Mouse (Mus musculus) stomach, postnatal 0 days (tissue): ENCODE measurements around the gene Pdap1. TPM values are rescaled to one million over a fixed set of nuclear protein-coding genes. Genes with fewer than 3 reads are reported as not detected.

Experiments
- ATAC-seq: fragments of 200-750 bp; cut with Nextera tagmentation; 2 replicates; pipeline ENCODE4 v1.8.0; 2017; ENCODE audit not compliant: low FRiP score, low TSS enrichment
- DNase-seq: peaks from one replicate; pipeline ENCODE4 v3.0.0-alpha.2; 2016; ENCODE audit warnings: low spot score
- H3K27ac ChIP-seq: fragments of 300-500 bp; sonication (generic); replicated peaks from 2 replicates; pipeline ENCODE4 v1.5.1; 2014; ENCODE audit warnings: mild to moderate bottlenecking, control low read depth
- H3K27me3 ChIP-seq: fragments of 300-500 bp; sonication (generic); 2 replicates; pipeline ENCODE4 v1.6.1; 2014; ENCODE audit warnings: low read length; ENCODE audit not compliant: control insufficient read depth, insufficient read depth
- H3K36me3 ChIP-seq: fragments of 300-500 bp; sonication (generic); 2 replicates; pipeline ENCODE4 v1.6.1; 2014; ENCODE audit warnings: low read length, mixed read lengths; ENCODE audit not compliant: control insufficient read depth, insufficient read depth
- H3K4me1 ChIP-seq: fragments of 300-500 bp; sonication (generic); replicated peaks from 2 replicates; pipeline ENCODE4 v1.6.1; 2014; ENCODE audit warnings: antibody characterized with exemption; ENCODE audit not compliant: control insufficient read depth, insufficient read depth
- H3K4me2 ChIP-seq: fragments of 300-500 bp; sonication (generic); replicated peaks from 2 replicates; pipeline ENCODE4 v1.6.1; 2014; ENCODE audit warnings: low read depth, mild to moderate bottlenecking, control low read depth, moderate library complexity
- H3K4me3 ChIP-seq: fragments of 300-500 bp; sonication (generic); 2 replicates; pipeline ENCODE4 v1.5.1; 2014; ENCODE audit warnings: low read depth, low read length, control low read depth
- H3K9ac ChIP-seq: fragments of 300-500 bp; sonication (generic); 2 replicates; pipeline ENCODE4 v1.6.1; 2014; ENCODE audit warnings: mild to moderate bottlenecking, low read length, control low read depth, mixed read lengths
- H3K9me3 ChIP-seq: fragments of 300-500 bp; sonication (generic); 2 replicates; pipeline ENCODE4 v1.6.1; 2016; ENCODE audit warnings: low read length; ENCODE audit not compliant: control insufficient read depth
- CTCF ChIP-seq: IDR thresholded peaks from 2 replicates; pipeline ENCODE4 v1.5.1; 2016; ENCODE audit warnings: antibody characterized with exemption, low read depth, mild to moderate bottlenecking, moderate library complexity
- EP300 ChIP-seq: optimal IDR thresholded peaks from 2 replicates; pipeline ENCODE3; 2016; ENCODE audit warnings: antibody characterized with exemption
- WGBS: fragments of 180-500 bp; shearing (Covaris S2); extraction: QIAGEN DNeasy Blood & Tissue Kit; methylation state at CpG from one replicate; pipeline ENCODE4 v1.1.7; 2014; 5-methylcytosine and 5-hydroxymethylcytosine counted together
- polyA plus RNA-seq: library from polyadenylated mRNA; unstranded; fragments of >200 nt; fragmentation: Nextera tagmentation; extraction: Ambion mirVana; gene quantifications from 2 replicates; pipeline ENCODE4 v1.2.1, GENCODE M21; 2015

Gene Pdap1
- 51.1 and 62.0 TPM in 2 replicates for polyA plus RNA-seq

- Histone ChIP-seq H3K4me2 (peak within 1 kb of the TSS; percentile 74), H3K9me3 (no peaks in the 10 kb centered on the region), H3K9ac (peak within 1 kb of the TSS; percentile 88), H3K27me3 (no peaks in the 10 kb centered on the region), H3K4me3 (peak within 1 kb of the TSS; percentile 87), H3K27ac (peak within 1 kb of the TSS; percentile 78), H3K36me3 (peaks cover 22% of the 10 kb centered on the region), H3K4me1 (no peaks in the 10 kb centered on the region; the same call in 1 of the 2 replicates)
- peak; percentile 95 for DNase-seq
- WGBS, result under 1% methylated on average over 84 of the region's 84 CpGs
- peak; percentile 97 for TF ChIP-seq EP300
- TF ChIP-seq CTCF, result no peak; the same call in 1 of the 2 replicates
- peak; percentile 93 for ATAC-seq
Observed at GRCm38 (mm10) chr5:145139571-145140519, at the start of gene Pdap1, which contains the start of gene Bud31. Gene Pdap1, minus strand, starts transcription at chr5:145140238. Gene Bud31, plus strand, starts transcription at chr5:145140362.

- DNase-seq (no peak), ATAC-seq (no peak)
- no peak overlapping the region for H3K4me2 ChIP-seq
- H3K27ac ChIP-seq, result no peak overlapping the region
- H3K27me3 ChIP-seq, result no peaks in the 10 kb centered on the region
- H3K9ac ChIP-seq, result no peak overlapping the region
- H3K9me3 ChIP-seq, result no peaks in the 10 kb centered on the region
- no peak overlapping the region for H3K4me3 ChIP-seq
- H3K36me3 ChIP-seq, result peaks cover 10% of the 10 kb centered on the region; the same call in 1 of the 2 replicates
- TF ChIP-seq EP300 (no peak), CTCF (no peak)
- 79% methylated on average over 6 of the region's 6 CpGs for WGBS
- H3K4me1 ChIP-seq, result peaks cover 5% of the 10 kb centered on the region; the same call in 1 of the 2 replicates
Observed at GRCm38 (mm10) chr5:145189416-145189815, 49.4 kb upstream of the Pdap1 start.

GRCm38 (mm10) chr5:145185244-145185643 is 45.2 kb upstream of the Pdap1 start:
- no peak for TF ChIP-seq EP300
- no peak for TF ChIP-seq CTCF
- H3K4me3 ChIP-seq, result no peak overlapping the region
- H3K4me1 ChIP-seq, result peaks cover under 1% of the 10 kb centered on the region; the same call in 1 of the 2 replicates
- H3K36me3 ChIP-seq, result peaks cover 27% of the 10 kb centered on the region
- H3K4me2 ChIP-seq, result no peak overlapping the region
- no peak overlapping the region for H3K9ac ChIP-seq
- DNase-seq (no peak), ATAC-seq (no peak)
- H3K27me3 ChIP-seq, result no peaks in the 10 kb centered on the region
- no peaks in the 10 kb centered on the region for H3K9me3 ChIP-seq
- 86% methylated on average over 2 of the region's 2 CpGs for WGBS
- H3K27ac ChIP-seq, result no peak overlapping the region

- Histone ChIP-seq H3K27me3 (no peaks in the 10 kb centered on the region), H3K4me1 (no peaks in the 10 kb centered on the region), H3K27ac (no peak overlapping the region), H3K36me3 (peaks cover 39% of the 10 kb centered on the region), H3K9me3 (no peaks in the 10 kb centered on the region), H3K9ac (no peak overlapping the region), H3K4me3 (no peak overlapping the region), H3K4me2 (no peak overlapping the region)
- WGBS, result 84% methylated on average over 18 of the region's 18 CpGs
- TF ChIP-seq CTCF, result no peak
- TF ChIP-seq EP300, result no peak
- ATAC-seq, result no peak
- no peak for DNase-seq
Observed at GRCm38 (mm10) chr5:145178461-145178980, 38.5 kb upstream of the Pdap1 start.

GRCm38 (mm10) chr5:145167306-145167661 is 27.2 kb upstream of the Pdap1 start:
- H3K4me1 ChIP-seq, result 0 out of 2 replicates have a peak, but pooled peaks cover 5% of the 10 kb centered on the region
- TF ChIP-seq EP300 (no peak), CTCF (no peak)
- H3K27ac ChIP-seq, result peak overlapping the region; percentile 81
- ATAC-seq (peak; percentile 49), DNase-seq (no peak)
- H3K9ac ChIP-seq, result peak overlapping the region; percentile 98
- 0% methylated on average over 27 of the region's 28 CpGs for WGBS
- H3K9me3 ChIP-seq, result no peaks in the 10 kb centered on the region
- H3K36me3 ChIP-seq, result peaks cover 3% of the 10 kb centered on the region; the same call in 1 of the 2 replicates
- no peaks in the 10 kb centered on the region for H3K27me3 ChIP-seq
- peak overlapping the region; percentile 93 for H3K4me3 ChIP-seq
- peak overlapping the region; percentile 86 for H3K4me2 ChIP-seq
